Mouse (Mus musculus) CH12.LX (cell line): ENCODE measurements around the gene App. TPM values are rescaled to one million over a fixed set of nuclear protein-coding genes. Genes with fewer than 3 reads are reported as not detected.

Experiments used
- DNase-seq: peaks from one replicate; pipeline ENCODE4 v3.0.0-alpha.2; 2013; ENCODE audit errors: extremely low read depth
- H3K27ac ChIP-seq: 2 replicates; pipeline ENCODE4 v1.5.1; 2012; ENCODE audit warnings: low read depth, mild to moderate bottlenecking, control low read depth, moderate library complexity; ENCODE audit not compliant: insufficient read depth
- H3K27me3 ChIP-seq: replicated peaks from 2 replicates; pipeline ENCODE3; 2012; ENCODE audit warnings: inconsistent platforms
- H3K36me3 ChIP-seq, 2 experiments: replicated peaks in 1 of 2; 2 replicates each; pipeline versions ENCODE3 to v1.6.1; 2012; ENCODE audit warnings: inconsistent platforms in 1 of 2, low read length in 1 of 2, mild to moderate bottlenecking in 1 of 2, mixed read lengths in 1 of 2, moderate library complexity in 1 of 2; ENCODE audit not compliant: control insufficient read depth in 1 of 2, insufficient read depth in 1 of 2
- H3K4me1 ChIP-seq, 2 experiments: 2 replicates each; pipeline ENCODE4 v1.6.1; 2012; ENCODE audit warnings: inconsistent platforms in 1 of 2, moderate library complexity in 1 of 2; ENCODE audit not compliant: insufficient read depth in 2 of 2, control insufficient read depth in 1 of 2
- H3K4me2 ChIP-seq: 2 replicates; pipeline ENCODE4 v1.6.1; 2012; ENCODE audit warnings: low read depth, mild to moderate bottlenecking, control low read depth; ENCODE audit not compliant: poor library complexity, insufficient read depth, severe bottlenecking
- H3K4me3 ChIP-seq, 3 experiments: fragments of 150-350 bp in 1 of 3; sonication (generic) in 1 of 3; replicated peaks in 1 of 3; 2 replicates each; pipeline versions ENCODE3 to v1.5.1; 2011 to 2012; ENCODE audit warnings: low read depth in 2 of 3, low read length in 2 of 3, mild to moderate bottlenecking in 2 of 3, moderate library complexity in 2 of 3, control low read depth in 1 of 3, improper control_type of control experiment in 1 of 3, inconsistent platforms in 1 of 3, mixed read lengths in 1 of 3; ENCODE audit not compliant: poor library complexity in 1 of 3
- H3K79me2 ChIP-seq: replicated peaks from 2 replicates; pipeline ENCODE4 v1.6.1; 2012; ENCODE audit warnings: mild to moderate bottlenecking, moderate library complexity; ENCODE audit not compliant: control insufficient read depth, poor library complexity, insufficient read depth, severe bottlenecking; ENCODE audit errors: extremely low read depth
- H3K9ac ChIP-seq: 2 replicates; pipeline ENCODE4 v1.6.1; 2012; ENCODE audit warnings: low read depth, mild to moderate bottlenecking, control low read depth, moderate library complexity; ENCODE audit not compliant: insufficient read depth
- H3K9me3 ChIP-seq: replicated peaks from 2 replicates; pipeline ENCODE3; 2012; ENCODE audit warnings: low read length, inconsistent platforms, mixed read lengths
- CHD1 ChIP-seq: IDR thresholded peaks from 2 replicates; pipeline ENCODE4 v1.6.1; 2012; ENCODE audit warnings: low read depth, low read length, improper control_type of control experiment, inconsistent platforms
- CTCF ChIP-seq, 2 experiments: IDR thresholded peaks in 1 of 2; conservative IDR thresholded peaks in 1 of 2; 2 replicates each; pipeline ENCODE4 v1.5.1; 2011 to 2012; ENCODE audit warnings: low read depth in 2 of 2, low read length in 2 of 2, improper control_type of control experiment in 1 of 2, inconsistent platforms in 1 of 2, mild to moderate bottlenecking in 1 of 2, moderate library complexity in 1 of 2
- E2F4 ChIP-seq: IDR thresholded peaks from 2 replicates; pipeline ENCODE4 v1.6.1; 2011; ENCODE audit warnings: low read depth, low read length, improper control_type of control experiment; ENCODE audit not compliant: insufficient replicate concordance
- ELF1 ChIP-seq: IDR thresholded peaks from 2 replicates; pipeline ENCODE4 v1.6.1; 2014; ENCODE audit warnings: low read depth, mild to moderate bottlenecking, inconsistent platforms, low read length, improper control_type of control experiment
- EP300 ChIP-seq: IDR thresholded peaks from 2 replicates; pipeline ENCODE4 v1.6.1; 2011; ENCODE audit warnings: low read length, improper control_type of control experiment
- GABPA ChIP-seq: IDR thresholded peaks from 2 replicates; pipeline ENCODE4 v1.6.1; 2012; ENCODE audit warnings: low read depth, low read length, improper control_type of control experiment, inconsistent platforms; ENCODE audit not compliant: insufficient replicate concordance
- IRF4 ChIP-seq: IDR thresholded peaks from 2 replicates; pipeline ENCODE4 v1.6.1; 2014; ENCODE audit warnings: low read depth, mild to moderate bottlenecking, inconsistent platforms, low read length, improper control_type of control experiment
- JUN ChIP-seq: IDR thresholded peaks from 2 replicates; pipeline ENCODE4 v1.6.1; 2011; ENCODE audit warnings: low read depth, mild to moderate bottlenecking, low read length, improper control_type of control experiment, moderate library complexity; ENCODE audit not compliant: insufficient read depth
- JUND ChIP-seq: conservative IDR thresholded peaks from 2 replicates; pipeline ENCODE4 v1.6.1; 2011; ENCODE audit warnings: low read depth, low read length, improper control_type of control experiment
- MAX ChIP-seq: IDR thresholded peaks from 2 replicates; pipeline ENCODE4 v1.6.1; 2011; ENCODE audit warnings: low read length, improper control_type of control experiment
- MAZ ChIP-seq: IDR thresholded peaks from 2 replicates; pipeline ENCODE4 v1.6.1; 2012; ENCODE audit warnings: low read depth, mild to moderate bottlenecking, inconsistent platforms, low read length, improper control_type of control experiment, moderate library complexity
- MEF2A ChIP-seq: IDR thresholded peaks from 2 replicates; pipeline ENCODE4 v1.6.1; 2014; ENCODE audit warnings: low read depth, mild to moderate bottlenecking, inconsistent platforms, low read length, improper control_type of control experiment, borderline replicate concordance
- MXI1 ChIP-seq: IDR thresholded peaks from 2 replicates; pipeline ENCODE4 v1.6.1; 2011; ENCODE audit warnings: mild to moderate bottlenecking, low read depth, low read length, improper control_type of control experiment
- NELFE ChIP-seq: IDR thresholded peaks from 2 replicates; pipeline ENCODE4 v1.6.1; 2011; ENCODE audit warnings: low read depth, low read length, improper control_type of control experiment
- NRF1 ChIP-seq: IDR thresholded peaks from 2 replicates; pipeline ENCODE4 v1.6.1; 2014; ENCODE audit warnings: low read depth, mild to moderate bottlenecking, inconsistent platforms, low read length, improper control_type of control experiment, moderate library complexity
- POLR2A ChIP-seq: IDR thresholded peaks from 2 replicates; pipeline ENCODE4 v1.6.1; 2011; ENCODE audit warnings: low read depth, mild to moderate bottlenecking, improper control_type of control experiment, low read length
- RAD21 ChIP-seq: IDR thresholded peaks from 2 replicates; pipeline ENCODE4 v1.6.1; 2011; ENCODE audit warnings: low read depth, mild to moderate bottlenecking, low read length, improper control_type of control experiment, moderate library complexity
- SMC3 ChIP-seq: IDR thresholded peaks from 2 replicates; pipeline ENCODE4 v1.6.1; 2011; ENCODE audit warnings: low read depth, low read length, improper control_type of control experiment
- TBP ChIP-seq: conservative IDR thresholded peaks from 2 replicates; pipeline ENCODE4 v1.6.1; 2011; ENCODE audit warnings: low read depth, low read length, improper control_type of control experiment
- UBTF ChIP-seq: IDR thresholded peaks from 2 replicates; pipeline ENCODE4 v1.6.1; 2012; ENCODE audit warnings: low read depth, mild to moderate bottlenecking, inconsistent platforms, low read length, improper control_type of control experiment, moderate library complexity
- USF1 ChIP-seq: IDR thresholded peaks from 2 replicates; pipeline ENCODE4 v1.6.1; 2014; ENCODE audit warnings: low read depth, mild to moderate bottlenecking, inconsistent platforms, low read length, improper control_type of control experiment
- ZKSCAN1 ChIP-seq: IDR thresholded peaks from 2 replicates; pipeline ENCODE4 v1.6.1; 2012; ENCODE audit warnings: low read depth, inconsistent platforms, low read length, improper control_type of control experiment, borderline replicate concordance
- ZMIZ1 ChIP-seq: IDR thresholded peaks from 2 replicates; pipeline ENCODE4 v1.6.1; 2012; ENCODE audit warnings: low read depth, mild to moderate bottlenecking, inconsistent platforms, low read length, improper control_type of control experiment
- ZNF384 ChIP-seq: IDR thresholded peaks from 2 replicates; pipeline ENCODE4 v1.6.1; 2012; ENCODE audit warnings: low read depth, low read length, improper control_type of control experiment, inconsistent platforms
- dilution Hi-C: fragments of 300-500 bp; cut with MboI; formaldehyde crosslinking; loops from 2 replicates; pipeline ENCODE4 v1.14.3; 2020; ENCODE audit warnings: low sequenced_read_pairs; ENCODE audit not compliant: extremely low pct_unique_long_range_greater_than_20kb, extremely low pct_ligation_motif_present
- in situ Hi-C: fragments of 300-500 bp; cut with MboI; formaldehyde crosslinking; loops from 3 replicates; pipeline ENCODE4 v1.14.3; 2019; ENCODE audit warnings: low sequenced_read_pairs, low pct_ligation_motif_present, low pct_unique_long_range_greater_than_20kb, mixed read lengths
- polyA plus RNA-seq: library from polyadenylated mRNA; unstranded; fragments of >175 nt; gene quantifications from 2 replicates; pipeline ENCODE4 v1.2.1, GENCODE M21; 2012; ENCODE audit warnings: low read depth; ENCODE audit not compliant: insufficient read length
- total RNA-seq, 2 experiments: library from RNA; depleted of rRNA; stranded (reverse); fragments of 300-350 nt in 1 of 2; fragments of >200 nt in 1 of 2; gene quantifications; 2 replicates each; pipeline ENCODE4 v1.2.3; 2012 to 2014

Gene App
- total and polyA plus RNA-seq, 3 experiments, result 31.1 to 99.2 (median 84.1) TPM

DNA sequence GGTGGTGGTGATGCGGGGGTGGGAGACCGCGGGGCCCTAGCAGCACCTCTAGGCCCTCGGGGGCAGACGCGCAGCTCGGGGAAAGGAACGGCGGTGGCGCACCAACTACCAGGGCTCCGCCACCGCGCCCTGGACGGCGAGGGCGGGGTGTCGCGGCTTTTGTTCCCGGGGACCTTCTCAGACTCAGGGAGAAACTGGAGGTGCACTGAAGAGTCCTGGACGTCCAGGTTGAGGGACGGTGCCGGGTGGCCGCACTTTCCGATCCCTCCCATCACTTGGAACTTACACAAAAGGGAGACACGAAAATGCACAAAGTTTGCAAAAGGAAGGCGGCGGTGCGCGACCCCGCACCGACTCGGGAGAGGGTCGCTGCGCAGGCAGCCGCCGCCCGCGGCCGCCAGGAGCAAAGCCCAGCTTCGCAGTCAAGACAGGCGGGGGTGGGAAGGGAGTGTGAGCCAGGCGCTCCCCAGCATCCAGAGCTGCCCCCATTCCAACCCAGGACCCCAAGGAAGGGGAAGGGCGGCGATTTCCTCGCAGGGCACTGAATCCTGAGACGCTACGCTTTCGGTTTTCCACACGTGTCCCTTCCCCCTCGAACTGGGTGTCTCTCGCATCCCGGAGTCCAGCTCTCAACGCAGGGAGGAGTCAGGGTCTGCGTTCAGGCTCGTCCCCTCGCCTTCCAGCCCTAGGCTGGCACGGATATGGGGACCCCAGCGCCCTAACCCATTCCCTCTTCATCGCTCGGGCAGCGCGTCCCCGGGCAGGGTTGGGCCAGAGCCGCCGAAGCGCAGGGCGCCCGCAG, 794 bp downstream of the App start (continued):
- TF ChIP-seq CTCF (conservative IDR thresholded peaks at IDR 0.05 in 1 of 2, IDR thresholded peaks at IDR 0.05 in 1 of 2; ENCODE audit: low read depth in 2 of 2, low read length in 2 of 2) (no peak; a peak in 2 of 4 replicates), NELFE (no peak), ZMIZ1 (0 out of 2 replicates have a peak, but pooled peaks have one; percentile 17)

DNA sequence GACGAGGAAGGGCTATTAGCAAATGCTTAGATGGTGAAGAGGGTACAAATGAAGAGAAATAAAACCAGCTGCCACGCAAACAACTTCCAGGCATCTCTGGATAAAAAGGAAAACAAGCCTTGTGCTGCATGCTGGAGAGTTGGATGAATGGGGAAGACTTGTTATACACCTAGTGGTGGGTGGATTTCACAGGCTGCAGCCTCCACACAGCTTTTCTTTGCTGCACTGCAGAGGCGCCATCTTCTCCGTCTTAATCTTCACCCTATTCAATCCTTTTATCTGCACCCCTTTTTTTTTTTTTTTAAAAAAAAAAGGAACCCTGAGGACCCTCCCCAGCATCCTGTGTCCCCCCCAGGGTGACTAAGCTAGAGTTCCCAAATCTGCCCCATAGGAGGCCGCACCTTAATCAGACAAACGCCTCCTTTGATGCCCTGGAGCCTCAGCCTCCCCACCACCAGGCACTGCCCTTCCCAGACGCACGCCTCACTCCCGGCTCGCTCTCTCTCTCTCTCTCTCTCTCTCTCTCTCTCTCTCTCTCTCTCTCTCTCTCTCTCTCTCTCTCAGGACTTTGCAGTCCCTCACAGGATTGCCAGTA, 1.5 kb downstream of the App start:
- peak overlapping the region; percentile 33; the same call in 1 of the 2 replicates for H3K27ac ChIP-seq
- H3K79me2 ChIP-seq, result peaks cover 48% of the 10 kb centered on the region
- H3K27me3 ChIP-seq, result no peaks in the 10 kb centered on the region
- TF ChIP-seq SMC3 (no peak), ELF1 (no peak), JUN (no peak), E2F4 (no peak), NRF1 (no peak), CTCF (conservative IDR thresholded peaks at IDR 0.05 in 1 of 2, IDR thresholded peaks at IDR 0.05 in 1 of 2; ENCODE audit: low read depth in 2 of 2, low read length in 2 of 2) (peak in 1 of 2 experiments; percentile 45; a peak in 2 of 4 replicates), NELFE (no peak), POLR2A (peak; percentile 39; the same call in 1 of the 2 replicates), CHD1 (no peak), MEF2A (0 out of 2 replicates have a peak, but pooled peaks have one; percentile 29), RAD21 (peak; percentile 17), MAZ (no peak; the same call in 1 of the 2 replicates), MXI1 (0 out of 2 replicates have a peak, but pooled peaks have one; percentile 7), USF1 (no peak), JUND (0 out of 2 replicates have a peak, but pooled peaks have one; percentile 35), TBP (no peak), IRF4 (no peak), ZMIZ1 (no peak), MAX (no peak), UBTF (no peak), ZKSCAN1 (no peak), GABPA (no peak), EP300 (no peak; the same call in 1 of the 2 replicates), ZNF384 (no peak; the same call in 1 of the 2 replicates)
- H3K4me3 ChIP-seq, result peak overlapping the region; percentile 78 to 99 (median 97)
- H3K9ac ChIP-seq, result peak overlapping the region; percentile 90
- H3K9me3 ChIP-seq, result peaks cover 2% of the 10 kb centered on the region
- H3K4me2 ChIP-seq, result peak overlapping the region; percentile 72
- in situ Hi-C loops, result no loop called here
- peaks cover 8 to 32% of the 10 kb centered on the region in 2 experiments for H3K36me3 ChIP-seq
- dilution Hi-C loops, result no loop called here
- DNase-seq, result peak; percentile 61
- peaks cover 2 to 32% of the 10 kb centered on the region in 2 experiments; a peak in 3 of 4 replicates for H3K4me1 ChIP-seq
